Mouse (Mus musculus): Measurements from ENCODE around the gene Rbm19. TPM values are rescaled to one million over a fixed set of nuclear protein-coding genes. Genes with fewer than 3 reads are reported as not detected.

Gene Rbm19
- total and polyA plus RNA-seq, 3 experiments = 19.3 to 42.5 (median 25.1) TPM

DNA sequence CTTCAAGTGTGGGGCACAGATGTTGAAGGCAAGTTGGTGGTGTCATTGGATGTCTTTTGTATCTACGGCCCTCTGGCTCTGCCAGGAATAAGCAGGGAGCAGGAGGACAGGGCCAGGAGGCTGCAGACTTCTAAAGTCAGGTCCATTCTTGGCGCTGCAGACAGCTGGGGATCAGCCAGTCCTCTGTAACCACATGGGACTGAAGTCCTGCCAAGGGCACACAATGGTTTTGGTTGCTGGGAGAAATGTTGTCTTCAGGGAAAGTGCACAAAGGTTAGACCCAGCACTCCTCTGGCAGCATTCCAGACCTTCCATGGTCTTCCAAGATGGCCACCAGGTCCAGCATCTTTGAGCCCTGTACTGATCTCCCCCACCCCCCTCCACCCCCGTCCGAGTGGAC lies 65.1 kb downstream of the Rbm19 start:
- Histone ChIP-seq H3K27me3 (ENCODE audit: insufficient read depth, low read length) (no peaks in the 10 kb centered on the region), H3K4me3 (ENCODE audit: low read depth, low read length) (no peak overlapping the region), H3K9me3 (replicated peaks) (0 out of 2 replicates have a peak, but pooled peaks cover 2% of the 10 kb centered on the region), H3K36me3 (replicated peaks) (peaks cover 98% of the 10 kb centered on the region), H3K4me1 (ENCODE audit: insufficient read depth, low read depth, low read length) (peaks cover 22% of the 10 kb centered on the region)
- no peak for DNase-seq (ENCODE audit: low spot score)
- no peak for ATAC-seq (ENCODE audit: extremely low read depth, insufficient number of reproducible peaks, low FRiP score, poor library complexity, severe bottlenecking)
- TF ChIP-seq GATA1 (IDR thresholded peaks at IDR 0.05; ENCODE audit: borderline replicate concordance, low read length) (no peak), CTCF (IDR thresholded peaks at IDR 0.05; ENCODE audit: low read depth, low read length) (no peak), POLR2AphosphoS5 (IDR thresholded peaks at IDR 0.05; ENCODE audit: insufficient replicate concordance, low read depth, low read length) (no peak)

DNA sequence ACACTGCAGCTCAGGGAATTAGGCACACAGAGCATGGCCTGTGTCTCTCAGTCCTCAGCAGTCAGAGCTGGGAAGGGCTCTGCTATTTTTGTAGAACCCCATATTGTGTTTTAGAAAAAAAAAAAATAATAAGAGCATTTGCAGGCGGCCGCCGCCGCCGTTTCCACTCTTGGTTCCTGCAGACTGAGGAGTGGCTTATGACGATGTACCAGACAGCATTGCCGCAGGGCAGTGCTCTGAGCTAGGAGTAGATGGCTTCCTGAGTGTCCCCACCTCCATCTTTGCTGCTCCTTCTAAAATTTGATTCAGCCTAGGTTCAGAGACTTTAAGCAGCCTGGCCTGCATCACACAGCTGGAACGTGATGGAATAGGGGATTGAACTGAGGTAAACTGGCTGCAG lies 67.1 kb downstream of the Rbm19 start:
- Histone ChIP-seq H3K36me3 (replicated peaks) (peaks cover 98% of the 10 kb centered on the region), H3K4me1 (ENCODE audit: insufficient read depth, low read depth, low read length) (peaks cover 22% of the 10 kb centered on the region), H3K4me3 (ENCODE audit: low read depth, low read length) (no peak overlapping the region), H3K9me3 (replicated peaks) (0 out of 2 replicates have a peak, but pooled peaks cover 2% of the 10 kb centered on the region), H3K27me3 (ENCODE audit: insufficient read depth, low read length) (no peaks in the 10 kb centered on the region)
- TF ChIP-seq GATA1 (IDR thresholded peaks at IDR 0.05; ENCODE audit: borderline replicate concordance, low read length) = no peak
- no peak for TF ChIP-seq TAL1 (conservative IDR thresholded peaks at IDR 0.05; ENCODE audit: low read depth, low read length)
- no peak for TF ChIP-seq GATA2 (IDR thresholded peaks at IDR 0.05; ENCODE audit: borderline replicate concordance, low read depth, low read length)
- TF ChIP-seq CTCF (IDR thresholded peaks at IDR 0.05; ENCODE audit: low read depth, low read length) = no peak
- TF ChIP-seq POLR2AphosphoS5 (IDR thresholded peaks at IDR 0.05; ENCODE audit: insufficient replicate concordance, low read depth, low read length) = no peak
- no peak for ATAC-seq (ENCODE audit: extremely low read depth, insufficient number of reproducible peaks, low FRiP score, poor library complexity, severe bottlenecking)
- no peak for DNase-seq (ENCODE audit: low spot score)

DNA sequence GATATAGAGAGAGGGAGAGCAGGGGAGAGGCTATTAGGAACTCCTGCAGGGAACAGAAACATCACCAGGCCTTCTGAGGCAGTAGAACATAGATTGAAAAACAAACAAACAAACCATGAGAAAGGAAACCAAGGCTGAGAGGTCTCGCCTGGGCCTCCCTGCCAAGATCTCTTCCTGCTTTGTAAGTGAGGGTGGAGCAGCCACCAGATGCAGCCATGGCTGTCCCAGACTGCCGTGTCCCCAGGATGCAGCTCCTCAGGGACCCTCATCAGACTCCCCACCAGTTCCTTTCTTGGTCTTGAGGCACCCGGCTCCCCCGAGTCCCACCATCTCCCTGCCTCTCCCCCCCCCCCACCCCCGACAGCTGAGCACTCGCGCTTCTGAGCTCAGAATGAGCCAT lies 67.5 kb downstream of the Rbm19 start:
- no peaks in the 10 kb centered on the region for H3K27me3 ChIP-seq (ENCODE audit: insufficient read depth, low read length)
- ATAC-seq (ENCODE audit: extremely low read depth, insufficient number of reproducible peaks, low FRiP score, poor library complexity, severe bottlenecking) (no peak), DNase-seq (ENCODE audit: low spot score) (no peak)
- H3K4me1 ChIP-seq (ENCODE audit: insufficient read depth, low read depth, low read length) = peaks cover 20% of the 10 kb centered on the region
- H3K4me3 ChIP-seq (ENCODE audit: low read depth, low read length) = no peak overlapping the region
- peaks cover 98% of the 10 kb centered on the region for H3K36me3 ChIP-seq (replicated peaks)
- 0 out of 2 replicates have a peak, but pooled peaks cover 2% of the 10 kb centered on the region for H3K9me3 ChIP-seq (replicated peaks)
- no peak for TF ChIP-seq GATA2 (IDR thresholded peaks at IDR 0.05; ENCODE audit: borderline replicate concordance, low read depth, low read length)
- no peak for TF ChIP-seq TAL1 (conservative IDR thresholded peaks at IDR 0.05; ENCODE audit: low read depth, low read length)
- no peak for TF ChIP-seq GATA1 (IDR thresholded peaks at IDR 0.05; ENCODE audit: borderline replicate concordance, low read length)
- TF ChIP-seq CTCF (IDR thresholded peaks at IDR 0.05; ENCODE audit: low read depth, low read length) = no peak
- TF ChIP-seq POLR2AphosphoS5 (IDR thresholded peaks at IDR 0.05; ENCODE audit: insufficient replicate concordance, low read depth, low read length) = no peak

DNA sequence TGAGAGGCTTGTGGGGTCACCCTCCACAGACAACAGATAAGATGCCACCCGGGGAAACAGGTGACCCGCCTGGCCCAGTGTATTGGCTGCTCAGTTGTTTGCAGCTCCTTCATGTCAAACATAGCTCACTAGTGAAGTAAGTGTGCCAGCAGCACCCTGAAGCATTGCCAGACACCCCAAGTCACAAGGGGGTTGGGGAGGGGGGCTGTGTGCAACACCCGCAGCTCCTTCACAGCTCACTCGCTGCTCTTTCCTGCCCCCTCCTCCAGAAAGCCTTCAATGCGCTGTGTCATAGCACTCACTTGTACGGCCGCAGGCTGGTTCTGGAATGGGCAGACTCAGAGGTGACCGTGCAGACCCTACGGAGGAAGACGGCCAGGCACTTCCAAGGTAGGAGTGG lies 69.7 kb downstream of the Rbm19 start:
- TF ChIP-seq TAL1 (conservative IDR thresholded peaks at IDR 0.05; ENCODE audit: low read depth, low read length) (no peak), GATA2 (IDR thresholded peaks at IDR 0.05; ENCODE audit: borderline replicate concordance, low read depth, low read length) (no peak), GATA1 (IDR thresholded peaks at IDR 0.05; ENCODE audit: borderline replicate concordance, low read length) (no peak), POLR2AphosphoS5 (IDR thresholded peaks at IDR 0.05; ENCODE audit: insufficient replicate concordance, low read depth, low read length) (no peak), CTCF (IDR thresholded peaks at IDR 0.05; ENCODE audit: low read depth, low read length) (no peak)
- H3K9me3 ChIP-seq (replicated peaks) = no peaks in the 10 kb centered on the region
- peaks cover 34% of the 10 kb centered on the region for H3K4me1 ChIP-seq (ENCODE audit: insufficient read depth, low read depth, low read length)
- H3K36me3 ChIP-seq (replicated peaks) = peaks cover 98% of the 10 kb centered on the region
- no peak overlapping the region for H3K4me3 ChIP-seq (ENCODE audit: low read depth, low read length)
- DNase-seq (ENCODE audit: low spot score) = no peak
- no peak for ATAC-seq (ENCODE audit: extremely low read depth, insufficient number of reproducible peaks, low FRiP score, poor library complexity, severe bottlenecking)
- no peaks in the 10 kb centered on the region for H3K27me3 ChIP-seq (ENCODE audit: insufficient read depth, low read length)

DNA sequence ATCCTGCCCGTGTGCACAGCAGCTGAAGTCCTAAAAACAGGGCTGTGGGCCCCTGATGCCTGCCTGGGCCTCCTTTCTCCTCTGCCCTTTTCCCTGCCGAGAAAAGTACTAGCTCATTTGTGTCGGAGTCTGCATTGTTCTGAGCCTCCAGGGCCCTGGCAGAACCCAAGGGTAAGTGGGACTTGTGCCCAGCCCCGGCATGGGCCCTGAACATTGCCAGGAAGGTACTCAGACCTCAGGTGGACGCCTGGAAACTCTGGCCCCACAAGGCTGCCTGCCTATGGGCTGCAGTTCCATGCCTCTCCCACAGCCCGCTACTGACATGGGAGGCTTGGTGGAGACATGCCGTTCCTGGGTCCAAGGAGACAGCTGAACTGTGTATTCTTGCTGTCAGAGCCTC lies 72.3 kb downstream of the Rbm19 start:
- no peak for TF ChIP-seq GATA1 (IDR thresholded peaks at IDR 0.05; ENCODE audit: borderline replicate concordance, low read length)
- TF ChIP-seq TAL1 (conservative IDR thresholded peaks at IDR 0.05; ENCODE audit: low read depth, low read length) = no peak
- no peak for TF ChIP-seq POLR2AphosphoS5 (IDR thresholded peaks at IDR 0.05; ENCODE audit: insufficient replicate concordance, low read depth, low read length)
- no peak for TF ChIP-seq GATA2 (IDR thresholded peaks at IDR 0.05; ENCODE audit: borderline replicate concordance, low read depth, low read length)
- TF ChIP-seq CTCF (IDR thresholded peaks at IDR 0.05; ENCODE audit: low read depth, low read length) = no peak
- H3K36me3 ChIP-seq (replicated peaks) = peaks cover 98% of the 10 kb centered on the region
- H3K4me1 ChIP-seq (ENCODE audit: insufficient read depth, low read depth, low read length) = peaks cover 54% of the 10 kb centered on the region
- no peak overlapping the region for H3K4me3 ChIP-seq (ENCODE audit: low read depth, low read length)
- no peaks in the 10 kb centered on the region for H3K27me3 ChIP-seq (ENCODE audit: insufficient read depth, low read length)
- no peaks in the 10 kb centered on the region for H3K9me3 ChIP-seq (replicated peaks)
- ATAC-seq (ENCODE audit: extremely low read depth, insufficient number of reproducible peaks, low FRiP score, poor library complexity, severe bottlenecking) = no peak
- DNase-seq (ENCODE audit: low spot score) = no peak

DNA sequence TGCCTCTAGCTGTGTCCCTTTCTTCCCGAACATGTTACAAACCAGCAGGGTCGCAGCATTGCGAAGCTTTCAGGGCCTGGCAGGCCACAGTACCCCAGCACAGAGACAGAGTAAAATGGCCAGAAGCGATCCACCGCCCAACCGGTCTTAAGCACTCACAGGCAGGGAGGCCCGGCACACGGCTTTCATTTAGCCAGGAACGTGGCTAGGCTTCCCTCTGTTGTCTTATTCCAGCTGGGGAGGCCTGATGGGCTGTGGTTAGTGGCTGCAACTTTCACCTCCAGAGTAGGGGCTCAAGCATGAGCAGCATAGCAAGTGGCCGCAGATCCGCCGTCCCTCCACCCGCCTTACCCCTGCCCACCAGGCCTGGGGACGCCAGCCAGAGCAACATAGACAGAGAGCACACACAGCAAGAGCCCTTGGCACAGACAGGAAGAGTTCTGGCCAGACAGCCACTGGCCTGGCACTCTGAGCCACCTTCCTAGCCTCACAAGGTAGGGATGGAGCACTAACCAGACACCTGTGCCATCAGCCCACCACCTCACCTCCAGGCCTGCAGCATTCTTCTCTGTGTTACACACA lies 73.8 kb downstream of the Rbm19 start:
- Histone ChIP-seq H3K4me1 (ENCODE audit: insufficient read depth, low read depth, low read length) (peaks cover 61% of the 10 kb centered on the region), H3K4me3 (ENCODE audit: low read depth, low read length) (no peak overlapping the region), H3K9me3 (replicated peaks) (no peaks in the 10 kb centered on the region), H3K27me3 (ENCODE audit: insufficient read depth, low read length) (no peaks in the 10 kb centered on the region), H3K36me3 (replicated peaks) (peaks cover 96% of the 10 kb centered on the region)
- DNase-seq (ENCODE audit: low spot score) (no peak), ATAC-seq (ENCODE audit: extremely low read depth, insufficient number of reproducible peaks, low FRiP score, poor library complexity, severe bottlenecking) (no peak)
- no peak for TF ChIP-seq POLR2AphosphoS5 (IDR thresholded peaks at IDR 0.05; ENCODE audit: insufficient replicate concordance, low read depth, low read length)
- no peak for TF ChIP-seq TAL1 (conservative IDR thresholded peaks at IDR 0.05; ENCODE audit: low read depth, low read length)
- no peak for TF ChIP-seq CTCF (IDR thresholded peaks at IDR 0.05; ENCODE audit: low read depth, low read length)
- TF ChIP-seq GATA1 (IDR thresholded peaks at IDR 0.05; ENCODE audit: borderline replicate concordance, low read length) = no peak
- TF ChIP-seq GATA2 (IDR thresholded peaks at IDR 0.05; ENCODE audit: borderline replicate concordance, low read depth, low read length) = no peak
